Mouse (Mus musculus) large intestine, adult 2 months (tissue): ENCODE data around the gene Tmem132b. TPM values are rescaled to one million over a fixed set of nuclear protein-coding genes. Genes with fewer than 3 reads are reported as not detected.

Source experiments
- DNase-seq: peaks from one replicate; pipeline ENCODE4 v3.0.0-alpha.2; 2012; ENCODE audit warnings: low read depth, low spot score
- WGBS: fragments of 180-500 bp; shearing (Covaris S2); methylation state at CpG from one replicate; pipeline ENCODE4 v1.1.7; 2018; 5-methylcytosine and 5-hydroxymethylcytosine counted together
- polyA plus RNA-seq: library from polyadenylated mRNA; depleted of rRNA; stranded (reverse); fragments of >200 nt; gene quantifications from 2 replicates; pipeline ENCODE4 v1.2.3, GENCODE M21; 2012

Tmem132b gene
- polyA plus RNA-seq, 1 experiment, result 0.12 TPM

GRCm38 (mm10) chr5:125508006-125508405 lies 23.6 kb upstream of the Tmem132b start:
- WGBS, result 94% methylated on average over 10 of the region's 10 CpGs
- no peak for DNase-seq

GRCm38 (mm10) chr5:125509541-125509940 lies 22.0 kb upstream of the Tmem132b start:
- DNase-seq, result no peak
- WGBS, result 54% methylated on average over 5 of the region's 5 CpGs

- no peak for DNase-seq
- 88% methylated on average over 12 of the region's 12 CpGs for WGBS
Observed at GRCm38 (mm10) chr5:125515006-125515405, 16.6 kb upstream of the Tmem132b start.

- DNase-seq, result no peak
- WGBS, result 80% methylated on average over 5 of the region's 5 CpGs
Observed at GRCm38 (mm10) chr5:125518640-125519039, 12.9 kb upstream of the Tmem132b start.

GRCm38 (mm10) chr5:125520930-125521590 lies 10.5 kb upstream of the Tmem132b start:
- WGBS, result 27% methylated on average over 15 of the region's 15 CpGs
- no peak for DNase-seq

GRCm38 (mm10) chr5:125523361-125523760 lies 8.2 kb upstream of the Tmem132b start:
- no peak for DNase-seq
- 73% methylated on average over 2 of the region's 2 CpGs for WGBS

- 58% methylated on average over 5 of the region's 5 CpGs for WGBS
Observed at GRCm38 (mm10) chr5:125525516-125525915, 6.1 kb upstream of the Tmem132b start.

GRCm38 (mm10) chr5:125526464-125526863 lies 5.1 kb upstream of the Tmem132b start:
- no peak for DNase-seq
- WGBS, result 74% methylated on average over 4 of the region's 4 CpGs

More at GRCm38 (mm10) chr5:125525516-125525915, 6.1 kb upstream of the Tmem132b start:
- no peak for DNase-seq

- 5% methylated on average over 5 of the region's 5 CpGs for WGBS
- DNase-seq, result peak; percentile 8
Observed at GRCm38 (mm10) chr5:125529109-125529508, 2.5 kb upstream of the Tmem132b start.

- DNase-seq, result no peak
- WGBS, result 1% methylated on average over 30 of the region's 30 CpGs
Observed at GRCm38 (mm10) chr5:125532191-125532544, 594 bp downstream of the Tmem132b start.

GRCm38 (mm10) chr5:125532545-125533224 lies 1.1 kb downstream of the Tmem132b start:
- 2% methylated on average over 64 of the region's 64 CpGs for WGBS

GRCm38 (mm10) chr5:125533225-125533900 lies 1.8 kb downstream of the Tmem132b start:
- 3% methylated on average over 24 of the region's 24 CpGs for WGBS
- DNase-seq, result no peak

More at GRCm38 (mm10) chr5:125532545-125533224, 1.1 kb downstream of the Tmem132b start:
- no peak for DNase-seq

GRCm38 (mm10) chr5:125534168-125534610 lies 2.6 kb downstream of the Tmem132b start:
- DNase-seq, result no peak
- 10% methylated on average over 7 of the region's 7 CpGs for WGBS

- 3% methylated on average over 26 of the region's 26 CpGs for WGBS
- no peak for DNase-seq
Observed at GRCm38 (mm10) chr5:125534611-125535324, 3.2 kb downstream of the Tmem132b start.

GRCm38 (mm10) chr5:125545090-125545489 lies 13.5 kb downstream of the Tmem132b start:
- DNase-seq, result no peak
- 91% methylated on average over 2 of the region's 2 CpGs for WGBS

- no peak for DNase-seq
- 37% methylated on average over 13 of the region's 13 CpGs for WGBS
Observed at GRCm38 (mm10) chr5:125546293-125546692, 14.7 kb downstream of the Tmem132b start.

- DNase-seq, result no peak
- 50% methylated on average over 11 of the region's 11 CpGs for WGBS
Observed at GRCm38 (mm10) chr5:125549750-125550489, 18.3 kb downstream of the Tmem132b start.

GRCm38 (mm10) chr5:125555732-125556131 lies 24.2 kb downstream of the Tmem132b start:
- no peak for DNase-seq
- WGBS, result 39% methylated on average over 5 of the region's 5 CpGs

GRCm38 (mm10) chr5:125563492-125563891 lies 31.9 kb downstream of the Tmem132b start:
- no peak for DNase-seq
- WGBS, result 52% methylated on average over 6 of the region's 6 CpGs
